Mouse (Mus musculus) limb, embryonic 14.5 days (tissue): ENCODE results near the gene Car5a. TPM values are rescaled to one million over a fixed set of nuclear protein-coding genes. Genes with fewer than 3 reads are reported as not detected.

Source experiments
- ATAC-seq: fragments of 200-750 bp; cut with Nextera tagmentation; 2 replicates; pipeline ENCODE4 v1.8.0; 2017; ENCODE audit warnings: low read depth, moderate number of reproducible peaks, moderate TSS enrichment; ENCODE audit not compliant: low FRiP score
- DNase-seq: peaks from one replicate; pipeline ENCODE4 v3.0.0-alpha.2; 2015; ENCODE audit warnings: low spot score
- H3K27ac ChIP-seq: fragments of 300-500 bp; sonication (generic); replicated peaks from 2 replicates; pipeline ENCODE4 v1.5.1; 2014; ENCODE audit warnings: low read depth, mild to moderate bottlenecking, low read length, moderate library complexity, mixed read lengths
- H3K27me3 ChIP-seq: fragments of 300-500 bp; sonication (generic); 2 replicates; pipeline ENCODE4 v1.6.1; 2014; ENCODE audit warnings: low read length, mixed read lengths; ENCODE audit not compliant: control insufficient read depth, insufficient read depth
- H3K36me3 ChIP-seq: fragments of 300-500 bp; sonication (generic); 2 replicates; pipeline ENCODE4 v1.6.1; 2014; ENCODE audit warnings: mild to moderate bottlenecking, low read length, moderate library complexity, mixed read lengths; ENCODE audit not compliant: control insufficient read depth, insufficient read depth
- H3K4me1 ChIP-seq: fragments of 300-500 bp; sonication (generic); 2 replicates; pipeline ENCODE4 v1.6.1; 2014; ENCODE audit warnings: antibody characterized with exemption, low read length, mixed read lengths; ENCODE audit not compliant: control insufficient read depth, insufficient read depth
- H3K4me2 ChIP-seq: fragments of 300-500 bp; sonication (generic); replicated peaks from 2 replicates; pipeline ENCODE4 v1.6.1; 2014; ENCODE audit warnings: low read depth, mild to moderate bottlenecking, low read length, moderate library complexity; ENCODE audit not compliant: severe bottlenecking
- H3K4me3 ChIP-seq: fragments of 300-500 bp; sonication (generic); replicated peaks from 2 replicates; pipeline ENCODE4 v1.5.1; 2014; ENCODE audit warnings: low read length
- H3K9ac ChIP-seq: fragments of 300-500 bp; sonication (generic); 2 replicates; pipeline ENCODE4 v1.6.1; 2014; ENCODE audit warnings: mild to moderate bottlenecking, low read depth, low read length, moderate library complexity; ENCODE audit not compliant: severe bottlenecking
- H3K9me3 ChIP-seq: fragments of 300-500 bp; sonication (generic); 2 replicates; pipeline ENCODE4 v1.6.1; 2016; ENCODE audit warnings: low read length; ENCODE audit not compliant: control insufficient read depth
- POLR2A ChIP-seq: fragments of 200-500 bp; IDR thresholded peaks from 2 replicates; pipeline ENCODE4 v1.8.0; 2012; ENCODE audit warnings: inconsistent platforms, mild to moderate bottlenecking, moderate library complexity, borderline replicate concordance; ENCODE audit not compliant: insufficient read depth, insufficient read length; ENCODE audit errors: extremely low read depth
- WGBS: fragments of 180-500 bp; shearing (Covaris S2); extraction: QIAGEN DNeasy Blood & Tissue Kit; methylation state at CpG from one replicate; pipeline ENCODE4 v1.1.7; 2014; 5-methylcytosine and 5-hydroxymethylcytosine counted together
- polyA plus RNA-seq, 2 experiments: library from polyadenylated mRNA; depleted of rRNA in 1 of 2; stranded (reverse) in 1 of 2; unstranded in 1 of 2; fragments of >200 nt; fragmentation: Nextera tagmentation in 1 of 2; extraction: Ambion mirVana in 1 of 2; gene quantifications; 2 replicates each; pipeline versions ENCODE4 v1.2.1 to v1.2.3; 2012 to 2014

Gene Car5a
- polyA plus RNA-seq, 2 experiments = not detected

GRCm38 (mm10) chr8:121879712-121880111 lies 65.0 kb downstream of the Car5a start:
- Histone ChIP-seq H3K4me3 (no peak overlapping the region), H3K27me3 (no peaks in the 10 kb centered on the region), H3K9me3 (no peaks in the 10 kb centered on the region), H3K9ac (no peak overlapping the region), H3K4me2 (no peak overlapping the region), H3K27ac (no peak overlapping the region), H3K4me1 (peaks cover 4% of the 10 kb centered on the region; the same call in 1 of the 2 replicates), H3K36me3 (peaks cover 20% of the 10 kb centered on the region)
- WGBS = 84% methylated on average over 3 of the region's 3 CpGs
- TF ChIP-seq POLR2A = no peak
- no peak for DNase-seq
- ATAC-seq = no peak

DNA sequence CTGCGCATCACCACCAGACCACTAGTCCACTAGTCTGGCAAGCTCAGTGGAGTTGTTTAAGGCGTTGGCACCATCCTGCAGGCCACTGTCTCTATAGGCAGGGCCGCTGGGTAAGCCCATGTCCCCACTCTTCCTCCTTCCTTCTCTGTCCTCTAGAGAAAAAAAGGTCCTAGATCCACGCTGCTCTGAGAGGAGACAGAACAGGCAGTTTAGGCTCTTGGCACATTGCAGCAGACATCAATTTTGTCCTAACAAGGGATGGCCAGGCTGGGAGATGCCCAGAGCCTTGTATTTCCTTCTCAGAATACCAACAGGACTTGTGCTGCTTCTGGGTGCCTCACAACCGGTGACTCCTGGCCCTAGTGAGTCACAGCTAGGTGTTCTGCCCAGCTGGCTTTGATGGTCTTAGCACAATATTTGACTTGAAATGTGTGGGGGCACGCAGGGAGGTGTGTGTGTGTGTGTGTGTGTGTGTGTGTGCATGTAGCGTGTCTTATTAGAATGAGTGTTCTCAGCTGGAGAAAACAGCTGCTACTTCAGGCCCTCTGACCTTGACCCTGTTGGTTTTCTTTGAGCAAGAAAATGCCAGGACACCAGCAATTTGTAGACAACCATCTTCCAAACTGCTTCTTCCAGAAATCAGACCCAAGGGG lies 66.8 kb downstream of the Car5a start:
- DNase-seq (no peak), ATAC-seq (no peak)
- 86% methylated on average over 7 of the region's 7 CpGs for WGBS
- no peak overlapping the region for H3K9ac ChIP-seq
- no peak overlapping the region for H3K27ac ChIP-seq
- no peaks in the 10 kb centered on the region for H3K27me3 ChIP-seq
- no peak overlapping the region for H3K4me2 ChIP-seq
- TF ChIP-seq POLR2A = no peak
- no peaks in the 10 kb centered on the region for H3K9me3 ChIP-seq
- H3K4me3 ChIP-seq = no peak overlapping the region
- peaks cover 14% of the 10 kb centered on the region for H3K4me1 ChIP-seq
- peaks cover 10% of the 10 kb centered on the region for H3K36me3 ChIP-seq

DNA sequence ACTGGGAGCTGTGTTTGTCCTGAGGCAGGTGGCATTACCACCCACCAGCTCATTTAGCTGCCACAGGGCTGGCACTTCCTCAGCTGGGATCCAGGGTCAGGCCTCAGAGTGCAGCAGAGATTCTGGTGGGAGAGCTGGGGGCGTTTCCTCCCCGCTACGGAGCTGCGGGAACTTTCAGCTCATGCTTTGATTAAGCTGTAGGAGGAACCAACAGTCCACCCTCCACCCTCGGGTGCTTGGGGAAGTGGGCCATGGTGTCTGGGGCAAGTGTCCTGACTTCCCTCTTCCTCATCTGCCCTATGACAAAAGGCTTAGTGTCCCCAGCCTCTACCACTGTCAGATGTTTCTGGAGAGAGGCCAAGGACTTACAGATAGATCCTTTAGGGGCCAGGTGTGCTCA lies 67.5 kb downstream of the Car5a start:
- Histone ChIP-seq H3K9me3 (no peaks in the 10 kb centered on the region), H3K27me3 (no peaks in the 10 kb centered on the region), H3K9ac (no peak overlapping the region), H3K27ac (no peak overlapping the region), H3K4me1 (peaks cover 16% of the 10 kb centered on the region), H3K36me3 (peaks cover 3% of the 10 kb centered on the region; the same call in 1 of the 2 replicates), H3K4me3 (no peak overlapping the region), H3K4me2 (no peak overlapping the region)
- no peak for ATAC-seq
- no peak for DNase-seq
- TF ChIP-seq POLR2A = no peak
- 70% methylated on average over 5 of the region's 5 CpGs for WGBS

GRCm38 (mm10) chr8:121875517-121875916 lies 69.2 kb downstream of the Car5a start:
- ATAC-seq (no peak), DNase-seq (no peak)
- no peak for TF ChIP-seq POLR2A
- no peak overlapping the region for H3K4me2 ChIP-seq
- H3K27me3 ChIP-seq = no peaks in the 10 kb centered on the region
- WGBS = 81% methylated on average over 9 of the region's 9 CpGs
- no peak overlapping the region for H3K27ac ChIP-seq
- peaks cover 19% of the 10 kb centered on the region for H3K4me1 ChIP-seq
- no peaks in the 10 kb centered on the region for H3K36me3 ChIP-seq
- no peak overlapping the region for H3K4me3 ChIP-seq
- no peaks in the 10 kb centered on the region for H3K9me3 ChIP-seq
- H3K9ac ChIP-seq = no peak overlapping the region

DNA sequence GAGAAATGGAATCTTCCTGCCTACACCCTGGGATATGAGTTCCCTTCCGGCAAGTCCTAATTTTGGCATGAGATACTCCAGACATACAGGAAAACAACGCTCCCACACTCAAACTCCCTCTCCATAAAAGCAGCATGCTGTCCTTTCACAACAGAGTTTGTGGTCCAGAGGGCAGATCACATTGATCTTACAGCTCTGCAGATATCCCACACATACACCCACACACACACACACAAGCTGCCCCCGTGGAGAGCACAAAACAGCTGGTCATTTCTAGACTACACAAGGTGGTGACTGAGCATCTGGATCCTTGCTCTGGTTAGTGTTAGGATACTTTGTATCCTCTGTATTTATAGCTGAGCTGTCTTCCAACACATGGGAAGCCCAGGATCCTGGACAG lies 69.7 kb downstream of the Car5a start:
- TF ChIP-seq POLR2A = no peak
- Histone ChIP-seq H3K4me1 (peaks cover 19% of the 10 kb centered on the region), H3K27me3 (no peaks in the 10 kb centered on the region), H3K27ac (no peak overlapping the region), H3K36me3 (no peaks in the 10 kb centered on the region), H3K9ac (no peak overlapping the region), H3K4me2 (no peak overlapping the region), H3K4me3 (no peak overlapping the region), H3K9me3 (no peaks in the 10 kb centered on the region)
- 21% methylated on average over 3 of the region's 3 CpGs for WGBS
- no peak for DNase-seq
- no peak for ATAC-seq
